ENCODE assay signal across 31 mouse cellular contexts in the genomic region with DNA sequence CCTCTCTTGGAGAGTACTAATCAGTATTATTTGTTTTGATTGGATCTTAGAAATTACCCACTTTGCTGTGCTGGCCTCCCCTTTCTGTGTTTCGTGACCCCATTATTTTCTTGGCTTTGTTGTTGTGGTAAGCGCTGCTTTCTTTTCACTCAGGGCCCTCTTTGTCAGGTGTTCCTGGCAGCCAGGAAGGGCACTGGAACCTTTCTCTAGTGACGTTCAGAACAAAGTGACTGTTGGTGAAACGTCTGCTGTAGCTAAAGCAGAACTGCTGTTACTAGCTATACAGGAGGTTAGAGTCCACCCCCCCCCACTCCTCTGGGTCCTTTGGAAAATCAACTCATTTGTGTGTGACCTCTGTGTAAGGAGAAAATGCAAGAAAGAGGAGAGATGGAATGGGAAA. TPM values are rescaled to one million over a fixed set of nuclear protein-coding genes. Genes with fewer than 3 reads are reported as not detected.
DNase-seq lines count a peak whose midpoint lies in the region; TF ChIP-seq lines count a peak whose summit lies in the region.
"Had no signal": no experiment of that assay in that cellular context is flagged by ENCODE, and none has a peak within 500 bp of the region (broad histone marks: within the 10 kb centered on the region; RNA-seq: fewer than 3 reads in every experiment).

No protein-coding gene starts in this region.

- H3K27ac ChIP-seq in testis, adult 2 months (ENCODE audit: control insufficient read depth, insufficient read depth, low read depth, low read length) = peak overlapping the region; percentile 4; the same call in 1 of the 2 replicates
- H3K27ac ChIP-seq: embryonic facial prominence, embryonic 12.5 days; embryonic facial prominence, embryonic 15.5 days; gastrocnemius, adult 2 months; heart, embryonic 15.5 days; hindbrain, embryonic 10.5 days; hindbrain, embryonic 13.5 days had no signal

- DNase-seq in testis, postnatal 14 days (ENCODE audit: low spot score) = no peak
- DNase-seq in thymus, postnatal 14 days = peak; percentile 50
- DNase-seq in thymus, postnatal 4 days = peak; percentile 48
- no peak for DNase-seq in left cerebral cortex, postnatal 14 days (ENCODE audit: low spot score in 2 of 2)
- DNase-seq in right cerebral cortex, postnatal 25 days = no peak
- DNase-seq: adrenal gland, postnatal 10 days; cerebellum, adult 11 months; cerebellum, adult 2 months; cerebellum, adult 9-11 months; cerebellum, postnatal 25 days; forebrain, postnatal 0 days; gastrocnemius, adult 2 months; gastrocnemius, postnatal 14 days; heart, adult 18-20 months; heart, postnatal 10 days; heart, postnatal 36 days had no signal

- H3K36me3 ChIP-seq in testis, adult 2 months (ENCODE audit: control insufficient read depth, insufficient read depth, low read length) = no peaks in the 10 kb centered on the region
- H3K36me3 ChIP-seq: embryonic facial prominence, embryonic 12.5 days; heart, embryonic 12.5 days; heart, embryonic 15.5 days had no signal

- H3K27me3 ChIP-seq in testis, adult 2 months (ENCODE audit: control insufficient read depth, insufficient read depth, low read length) = no peaks in the 10 kb centered on the region
- H3K27me3 ChIP-seq: embryonic facial prominence, embryonic 12.5 days; embryonic facial prominence, embryonic 15.5 days; heart, embryonic 12.5 days; heart, embryonic 15.5 days; hindbrain, embryonic 13.5 days; Patski had no signal

- intact Hi-C loops in left cerebral cortex, postnatal 14 days (cut with DNase I) = no loop called here

- no peak for TF ChIP-seq CTCF in testis, adult 2 months (IDR thresholded peaks at IDR 0.05; ENCODE audit: control insufficient read depth, insufficient read depth, insufficient replicate concordance, low read depth, low read length)

- no peak for TF ChIP-seq POLR2A in testis, adult 2 months (IDR thresholded peaks at IDR 0.05; ENCODE audit: control insufficient read depth, low read depth, low read length)

- no peak overlapping the region for H3K4me3 ChIP-seq in testis, adult 2 months (ENCODE audit: control insufficient read depth, low read depth, low read length)
- H3K4me3 ChIP-seq: embryonic facial prominence, embryonic 12.5 days; embryonic facial prominence, embryonic 15.5 days; gastrocnemius, adult 2 months; heart, embryonic 12.5 days; heart, embryonic 15.5 days; hindbrain, embryonic 10.5 days; hindbrain, embryonic 13.5 days had no signal

- no peaks in the 10 kb centered on the region; the same call in 1 of the 2 replicates for H3K4me1 ChIP-seq in testis, adult 2 months (ENCODE audit: control insufficient read depth, insufficient read depth, low read length)
- H3K4me1 ChIP-seq: embryonic facial prominence, embryonic 12.5 days; embryonic facial prominence, embryonic 15.5 days; heart, embryonic 12.5 days; heart, embryonic 15.5 days; hindbrain, embryonic 13.5 days had no signal

RNA-seq across cellular contexts. Expression of gene Gm11437, which starts 38.5 kb away (rescaled TPM):
- polyA plus RNA-seq in testis, adult 2 months (2012; rRNA removed) = not detected in 2 replicates
- total RNA-seq in left cerebral cortex, postnatal 14 days (2021) = not detected
- total RNA-seq: adrenal gland, adult 18-20 months; adrenal gland, postnatal 10 days; adrenal gland, postnatal 4 days; common myeloid progenitor, adult 5-6 weeks; forebrain, postnatal 0 days; G1E; gastrocnemius, adult 2 months; gastrocnemius, postnatal 14 days; heart, adult 18-20 months; heart, postnatal 10 days; heart, postnatal 36 days had no signal
- polyA plus RNA-seq: cerebellum, adult 2 months; embryonic facial prominence, embryonic 12.5 days; embryonic facial prominence, embryonic 15.5 days; forebrain, embryonic 11.5 days; forebrain, embryonic 14.5 days; forebrain, postnatal 0 days; frontal cortex, adult 2 months; G1E; heart, embryonic 12.5 days; heart, embryonic 15.5 days; Patski had no signal

Comparison
In these comparisons a context has a peak if more than half of its experiments do, and no peak if none do; other contexts are left out.
1. DNase-seq: peak in thymus, postnatal 14 days (single experiment) and thymus, postnatal 4 days (single experiment); none in testis, postnatal 14 days (single experiment), left cerebral cortex, postnatal 14 days (0 of 2) and right cerebral cortex, postnatal 25 days (single experiment).